Mouse (Mus musculus) adrenal gland, adult 2 months (tissue): ENCODE results near the gene Slc22a16. TPM values are rescaled to one million over a fixed set of nuclear protein-coding genes. Genes with fewer than 3 reads are reported as not detected.
"Not testable (repeated sequence)": the region's sequence is repeated elsewhere in the genome, so short reads cannot be mapped to it uniquely, and the experiment has no call there.

Source experiments
- DNase-seq: peaks from one replicate; pipeline ENCODE4 v3.0.0; 2021
- long read RNA-seq: library from polyadenylated mRNA; stranded (forward); transcript quantifications from one replicate; pipeline ENCODE4 v2.0.0, GENCODE M21; 2021
- polyA plus RNA-seq: library from polyadenylated mRNA; depleted of rRNA; stranded (reverse); fragments of >200 nt; gene quantifications from 2 replicates; pipeline ENCODE4 v1.2.3, GENCODE M21; 2012; rRNA removed
- total RNA-seq, 2 experiments: library from RNA; stranded (reverse); gene quantifications; 2 replicates each; pipeline ENCODE4 v1.2.3; 2021

Gene Slc22a16
- total RNA-seq = not detected
- not detected in 2 replicates for polyA plus RNA-seq
- long read RNA-seq = 0 reads

DNA sequence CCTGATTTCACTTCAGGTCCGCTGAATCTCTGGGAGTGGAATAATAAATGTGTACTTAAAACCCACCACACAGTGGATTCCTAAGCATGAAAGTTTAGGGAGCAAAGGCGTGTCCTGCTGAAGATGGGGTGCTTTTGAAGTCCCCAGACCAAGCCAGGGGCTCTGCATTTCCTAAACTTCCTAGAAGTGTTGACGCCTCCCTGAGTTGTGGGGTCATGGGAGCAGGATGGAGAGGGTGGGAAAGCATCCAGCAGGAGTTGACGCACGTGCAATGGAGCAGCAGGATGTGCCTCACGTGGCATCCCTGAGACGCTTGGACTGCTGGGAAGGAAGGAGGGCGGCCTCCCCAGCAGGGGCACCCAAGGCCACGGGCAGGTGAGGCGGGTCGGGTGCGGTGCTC, at the start of gene Slc22a16:
Gene Slc22a16, plus strand, starts transcription at position 301 of the 400 bp plus-strand sequence.
- DNase-seq = no peak

GRCm38 (mm10) chr10:40521579-40521978, 48.6 kb upstream of the Slc22a16 start:
- peak; percentile 41 for DNase-seq

DNA sequence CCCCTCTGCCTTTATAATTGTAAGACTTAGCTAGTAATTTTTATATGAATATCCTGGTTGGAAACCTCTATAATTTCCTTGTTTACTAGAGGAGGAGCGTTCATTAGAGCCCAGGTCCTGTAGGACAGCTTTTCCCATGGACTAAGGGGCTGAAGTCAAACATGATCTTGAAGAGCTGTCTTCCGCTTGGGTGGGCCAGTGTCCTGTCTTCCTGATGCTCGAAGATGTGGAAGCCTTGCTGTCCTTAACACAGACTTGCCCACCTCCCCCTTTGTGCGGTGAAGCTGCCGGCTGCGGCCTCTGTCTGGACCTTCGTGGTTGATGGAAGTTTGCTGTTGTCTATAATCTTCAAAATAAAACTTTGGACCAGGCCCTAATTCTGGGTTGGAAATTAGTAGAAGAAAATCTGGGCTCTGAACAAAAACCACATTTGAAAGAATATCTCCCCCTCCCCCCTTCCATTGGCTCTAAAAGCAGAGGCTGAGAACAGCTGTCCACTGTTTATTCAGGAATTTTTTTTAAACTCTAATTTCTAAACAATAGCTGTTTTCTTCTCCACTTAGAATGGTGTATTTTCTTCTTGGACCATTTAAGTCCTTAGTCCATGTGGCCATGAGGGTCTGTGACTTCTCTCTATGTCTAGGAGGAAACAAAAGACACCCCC, 46.7 kb upstream of the Slc22a16 start:
- DNase-seq = no peak

- peak; percentile 11 for DNase-seq
These were observed 45.9 kb upstream of the Slc22a16 start for GRCm38 (mm10) chr10:40524032-40524806.

GRCm38 (mm10) chr10:40524991-40525390, 45.1 kb upstream of the Slc22a16 start:
- peak; percentile 26 for DNase-seq

DNA sequence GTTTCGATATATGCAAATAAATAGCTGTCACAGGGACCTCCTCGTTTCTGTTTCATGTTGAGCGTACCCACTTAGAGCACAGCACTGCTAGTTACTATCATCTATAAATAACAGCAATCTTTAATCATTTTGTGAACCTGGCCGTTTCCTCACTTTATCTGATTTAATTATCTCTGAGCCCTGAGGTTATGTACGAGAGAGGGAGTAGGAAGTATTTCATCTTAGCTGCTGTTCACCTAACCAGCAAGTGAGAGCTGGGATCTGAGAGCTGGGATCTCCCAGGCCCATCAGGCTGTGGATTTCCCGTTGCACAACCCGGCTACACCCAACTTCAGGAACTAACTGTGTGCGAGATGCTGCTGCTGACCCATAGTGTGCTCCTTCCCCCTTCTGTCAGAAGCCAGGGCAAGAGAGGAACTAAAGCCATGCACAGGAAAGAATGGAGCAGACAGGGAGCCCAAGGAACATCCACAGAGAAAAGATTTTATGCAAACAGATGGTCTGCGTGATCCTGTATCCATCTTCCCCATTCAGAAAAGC, 44.5 kb upstream of the Slc22a16 start:
- no peak for DNase-seq

GRCm38 (mm10) chr10:40526301-40526761, 43.8 kb upstream of the Slc22a16 start:
- no peak for DNase-seq

DNA sequence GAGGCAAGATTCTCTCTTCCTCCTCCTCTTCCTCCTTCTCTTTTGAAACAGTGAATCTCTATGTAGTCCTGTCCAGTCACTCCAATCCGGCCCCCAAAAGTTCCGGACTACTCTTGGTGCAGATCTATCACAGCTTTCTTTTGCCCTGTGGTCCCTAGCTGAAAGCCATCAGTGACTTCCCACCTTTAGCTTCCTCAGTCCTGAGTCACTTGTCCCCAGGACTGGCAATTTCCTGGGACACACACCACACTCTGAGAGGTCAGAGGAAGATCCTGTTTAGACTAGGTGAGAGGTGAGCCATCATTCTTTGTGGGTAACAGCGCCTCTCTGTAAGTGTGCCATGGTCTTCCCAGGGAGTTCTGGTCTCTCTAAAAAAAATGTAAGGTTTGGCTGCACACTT, 43.1 kb upstream of the Slc22a16 start:
- DNase-seq = no peak

- DNase-seq = peak; percentile 15
These were observed 42.6 kb upstream of the Slc22a16 start for GRCm38 (mm10) chr10:40527573-40527972.

DNA sequence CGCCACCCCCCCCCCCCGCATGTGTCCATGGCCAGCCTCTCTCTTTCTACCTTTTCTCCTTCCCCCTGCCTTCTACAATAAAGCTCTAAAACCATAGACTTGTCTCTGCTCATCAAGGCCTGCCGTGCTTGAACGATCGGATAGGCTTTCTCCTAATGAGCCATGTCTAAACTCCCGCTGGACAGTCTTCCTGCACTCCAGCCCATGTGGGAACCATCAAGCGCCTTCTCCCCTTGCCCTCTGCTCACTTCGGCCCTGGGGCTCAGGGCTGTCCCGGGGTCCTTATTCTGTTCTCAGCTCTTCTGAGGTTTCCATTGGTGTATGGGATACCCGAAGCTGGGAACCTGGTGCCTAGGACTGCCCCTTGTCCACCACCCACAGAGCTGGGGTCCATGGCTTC, 41.5 kb upstream of the Slc22a16 start:
- DNase-seq = no peak

- peak; percentile 18 for DNase-seq
These were observed 40.5 kb upstream of the Slc22a16 start for GRCm38 (mm10) chr10:40529617-40530016.

- no peak for DNase-seq
These were observed 39.5 kb upstream of the Slc22a16 start for GRCm38 (mm10) chr10:40530661-40531060.

DNA sequence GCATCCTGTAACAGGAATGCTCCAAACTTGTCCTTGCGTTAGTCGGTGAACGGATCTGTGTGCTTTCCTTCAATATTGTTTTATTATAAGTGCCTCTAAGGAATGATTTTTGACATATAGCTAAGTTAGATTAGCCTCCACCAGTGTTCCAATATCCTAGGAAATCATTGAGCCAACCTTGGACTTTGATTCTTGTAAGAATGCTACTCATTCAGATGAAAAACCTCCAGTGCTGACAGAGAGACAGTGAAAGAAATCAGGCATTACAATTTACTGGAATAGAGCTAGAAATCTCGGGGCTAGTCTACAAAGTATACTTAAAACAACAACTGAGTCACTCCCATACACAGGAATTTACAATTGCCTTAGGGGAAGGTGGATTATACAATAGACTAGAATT, 37.5 kb upstream of the Slc22a16 start:
- not testable (repeated sequence) for DNase-seq

- DNase-seq = no peak
These were observed 28.8 kb upstream of the Slc22a16 start for GRCm38 (mm10) chr10:40541351-40541750.

DNA sequence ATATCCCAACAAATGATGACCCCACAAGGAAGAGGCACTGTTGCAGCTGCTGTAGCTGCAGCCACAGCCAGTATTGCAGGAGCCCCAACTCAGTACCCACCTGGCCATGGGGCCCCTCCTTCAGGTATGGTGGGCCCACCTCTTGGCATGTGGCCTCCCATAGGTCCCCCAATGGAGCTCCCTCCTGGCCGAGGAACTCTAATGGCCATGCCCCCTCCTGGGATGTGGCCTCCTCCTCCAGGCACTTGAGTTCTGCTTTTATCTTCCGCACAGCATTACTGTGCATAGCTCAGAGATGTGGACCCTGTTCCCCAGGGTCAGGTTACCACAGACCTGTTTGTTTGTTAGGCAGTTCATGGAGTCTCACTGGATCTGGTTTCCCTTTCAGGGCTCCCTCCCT, 20.8 kb upstream of the Slc22a16 start:
- no peak for DNase-seq

GRCm38 (mm10) chr10:40551801-40552200, 18.3 kb upstream of the Slc22a16 start:
- DNase-seq = no peak

GRCm38 (mm10) chr10:40565695-40566094, 4.4 kb upstream of the Slc22a16 start:
- not testable (repeated sequence) for DNase-seq

DNA sequence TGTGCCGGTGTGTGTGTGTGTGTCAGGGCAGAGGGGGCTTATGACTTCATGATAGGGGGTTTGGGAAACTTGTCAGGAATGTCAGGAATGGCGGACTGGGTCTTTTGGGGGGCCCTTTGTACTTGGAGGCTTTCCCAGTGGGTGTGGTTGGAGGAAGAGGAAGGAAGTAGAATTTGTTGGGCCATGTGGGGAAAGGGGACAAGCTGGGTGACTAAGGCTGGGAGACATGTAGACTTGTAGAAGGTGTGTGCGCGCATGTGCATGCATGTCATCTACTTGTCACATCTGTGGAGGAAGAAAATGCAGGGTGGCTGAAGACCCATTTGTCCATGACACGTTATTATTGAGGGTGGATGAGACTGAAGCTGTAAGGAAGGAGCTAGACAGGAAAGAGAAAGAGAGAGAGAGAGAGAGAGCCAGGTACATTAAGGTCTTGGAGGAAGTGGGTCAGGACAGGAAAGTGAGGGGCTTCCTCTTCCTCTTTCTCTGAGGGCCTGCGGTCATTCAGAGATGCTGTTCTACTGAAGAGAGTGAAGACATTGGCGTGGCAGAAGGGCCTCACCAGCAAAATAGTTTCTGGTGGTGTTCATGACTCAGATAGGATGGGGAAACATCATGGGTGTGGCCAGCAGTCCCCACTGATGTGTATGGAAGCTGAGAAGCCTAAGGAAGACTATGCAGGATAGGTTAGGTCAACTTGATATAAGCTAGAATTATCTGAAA, 5.9 kb downstream of the Slc22a16 start:
- DNase-seq = no peak

DNA sequence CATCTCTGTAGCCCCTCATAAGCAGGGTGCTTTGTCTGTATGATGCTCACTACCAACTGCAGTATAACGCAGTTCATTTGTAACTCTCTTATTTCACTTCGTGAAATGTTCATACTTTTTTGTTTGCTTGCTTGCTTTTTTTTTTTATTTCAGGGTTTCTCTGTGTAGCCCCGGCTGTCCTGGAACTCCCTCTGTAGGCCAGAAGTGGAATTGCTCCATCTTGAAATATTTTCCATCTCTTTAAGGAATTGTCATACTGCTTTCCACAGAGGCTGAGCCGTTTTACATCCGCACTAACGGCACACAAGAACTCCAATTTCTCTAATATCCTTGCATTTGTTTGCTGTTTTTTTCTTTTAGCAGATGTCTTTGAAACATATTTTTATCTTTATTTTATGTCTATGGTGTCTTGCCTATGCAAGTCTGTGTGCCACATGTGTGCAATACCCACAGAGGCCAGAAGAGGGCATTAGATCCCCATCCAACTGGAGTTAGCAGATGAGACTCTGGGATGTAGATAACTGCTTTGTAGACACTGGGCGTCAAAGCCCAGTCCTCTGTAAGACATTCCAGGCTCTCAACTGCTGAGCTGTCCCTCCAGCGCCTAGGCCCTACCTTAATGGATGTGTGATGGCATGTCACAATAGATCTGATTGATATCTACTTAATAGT, 13.6 kb downstream of the Slc22a16 start:
- DNase-seq = no peak

- DNase-seq = no peak
These were observed 22.1 kb downstream of the Slc22a16 start for GRCm38 (mm10) chr10:40592186-40592585.

- peak; percentile 73 for DNase-seq
These were observed 27.0 kb downstream of the Slc22a16 start for GRCm38 (mm10) chr10:40597177-40597576.
